Mouse (Mus musculus) fat pad, adult 2 months (tissue): Measurements from ENCODE around the gene Sbk3.
"Not testable (repeated sequence)": the region's sequence is repeated elsewhere in the genome, so short reads cannot be mapped to it uniquely, and the experiment has no call there.

ENCODE experiments used
- DNase-seq: peaks from one replicate; pipeline ENCODE4 v3.0.0-alpha.2; 2011; ENCODE audit warnings: low read depth, low spot score; ENCODE audit errors: extremely low read depth

Gene Sbk3

DNA sequence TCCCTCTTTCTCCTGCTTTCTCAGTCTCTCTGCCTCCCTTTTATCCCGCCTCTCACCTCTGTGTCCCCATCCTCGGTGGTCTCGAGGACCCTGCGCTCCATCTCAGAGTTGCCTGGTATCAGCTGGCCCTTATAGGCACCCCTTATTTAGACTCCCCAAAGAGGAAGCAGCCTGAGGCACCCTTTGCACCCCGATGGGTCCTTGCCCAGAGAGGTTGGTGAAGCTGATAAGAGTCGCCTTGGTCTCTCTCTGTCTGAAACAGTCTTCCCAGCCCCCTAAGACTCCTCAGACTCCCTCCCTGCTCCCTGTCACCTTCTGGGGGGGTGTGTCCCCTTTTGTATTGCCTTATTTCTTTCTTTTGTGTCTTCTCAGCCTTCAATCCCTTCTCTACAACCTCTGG lies at the start of gene Sbk3:
TSS of gene Sbk3 (minus strand) at position 101 of the 400 bp plus-strand sequence.
- no peak for DNase-seq

DNA sequence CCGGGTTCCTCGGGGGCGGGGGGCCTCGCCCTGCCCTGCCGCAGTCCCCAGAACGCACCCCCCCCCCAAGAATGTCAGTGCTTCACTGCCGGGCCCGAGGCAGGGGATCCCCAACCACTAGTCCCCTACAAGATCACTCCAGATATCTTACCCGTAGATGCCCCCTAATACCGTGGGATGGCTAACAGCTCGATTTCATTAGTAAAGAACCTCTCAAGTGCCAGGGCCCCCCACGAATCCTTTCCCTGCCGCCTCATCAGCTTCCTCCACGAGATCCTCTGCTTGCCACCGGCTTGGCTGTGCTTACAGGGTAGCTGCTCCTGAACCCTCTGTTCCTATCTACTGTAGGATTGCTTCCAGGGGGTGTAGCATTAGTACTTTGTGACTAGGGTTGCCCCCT lies 49.7 kb upstream of the Sbk3 start:
- DNase-seq = no peak

DNA sequence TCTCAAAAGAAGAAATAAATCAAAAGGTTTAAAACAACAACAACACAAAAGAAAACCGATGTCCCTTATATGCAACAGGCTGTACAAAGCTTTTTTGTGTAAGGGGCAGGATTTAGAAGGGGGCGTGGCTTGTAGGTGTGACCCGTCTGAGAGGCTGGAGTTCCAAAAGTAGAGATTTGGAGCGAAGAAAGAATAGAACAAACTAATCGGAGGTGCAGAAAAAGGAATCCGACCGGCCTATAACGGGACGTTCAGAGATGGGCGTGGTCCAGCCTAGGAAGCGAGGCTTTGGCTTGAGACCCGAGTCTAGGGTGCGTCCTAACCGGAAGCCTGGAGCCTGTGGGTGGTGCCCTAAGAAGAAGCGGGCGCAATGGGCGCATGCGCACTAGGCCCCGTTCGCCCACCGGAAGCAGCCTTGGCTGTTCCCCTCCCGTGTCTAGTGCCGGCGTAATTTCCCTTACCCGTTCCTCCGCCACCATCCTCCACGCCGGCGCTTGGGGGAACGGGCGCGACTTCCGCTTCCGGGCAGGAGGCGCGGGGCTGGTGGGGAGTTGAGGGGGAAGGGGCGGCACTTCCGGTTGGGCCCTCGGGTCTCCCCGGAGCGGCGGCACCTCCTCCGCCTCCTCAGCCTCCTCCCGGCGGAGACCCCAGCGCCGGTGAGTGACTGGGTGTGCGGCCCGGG lies 49.2 kb upstream of the Sbk3 start, which contains the start of the genes Zfp865 and Ccdc106:
TSS of gene Zfp865 (plus strand) at position 377 of the 682 bp plus-strand sequence.
TSS of gene Ccdc106 (plus strand) at position 554 of the 682 bp plus-strand sequence.
- peak; percentile 74 for DNase-seq

DNA sequence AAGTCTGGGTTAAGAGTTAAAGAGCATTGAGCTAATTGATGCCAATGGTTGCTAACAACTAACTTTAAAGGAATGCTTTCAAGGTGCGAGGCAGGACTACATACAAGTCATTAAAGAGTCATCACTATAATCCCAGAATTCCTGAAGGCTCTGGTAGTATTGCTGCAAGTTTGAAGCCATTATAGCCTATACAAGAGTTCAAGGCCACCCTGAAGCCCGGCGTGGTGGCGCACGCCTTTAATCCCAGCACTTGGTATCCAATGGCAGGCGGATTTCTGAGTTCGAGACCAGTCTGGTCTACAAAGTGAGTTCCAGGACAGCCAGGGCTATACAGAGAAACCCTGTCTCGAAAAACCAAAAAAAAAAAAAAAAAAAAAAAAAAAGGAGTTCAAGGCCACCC lies 48.6 kb upstream of the Sbk3 start:
- DNase-seq = not testable (repeated sequence)

DNA sequence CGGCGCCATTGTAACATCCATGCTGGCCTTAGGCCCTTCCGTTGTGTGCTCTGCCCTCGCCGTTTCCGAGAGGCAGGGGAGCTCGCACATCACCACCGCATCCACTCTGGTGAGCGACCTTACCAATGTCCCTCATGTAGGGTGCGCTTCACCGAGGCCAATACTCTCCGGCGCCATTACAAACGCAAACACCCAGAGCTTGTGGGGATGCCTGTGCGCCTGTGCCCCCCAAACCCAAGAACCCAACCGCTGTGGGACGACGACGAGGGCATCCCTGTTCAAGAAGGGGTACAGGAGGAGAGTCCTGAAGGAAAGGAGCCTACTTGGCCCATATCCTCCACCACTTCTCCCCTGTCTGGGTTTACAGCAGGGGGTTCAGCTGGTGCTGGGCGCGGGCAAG lies 47.0 kb upstream of the Sbk3 start:
- DNase-seq = no peak

DNA sequence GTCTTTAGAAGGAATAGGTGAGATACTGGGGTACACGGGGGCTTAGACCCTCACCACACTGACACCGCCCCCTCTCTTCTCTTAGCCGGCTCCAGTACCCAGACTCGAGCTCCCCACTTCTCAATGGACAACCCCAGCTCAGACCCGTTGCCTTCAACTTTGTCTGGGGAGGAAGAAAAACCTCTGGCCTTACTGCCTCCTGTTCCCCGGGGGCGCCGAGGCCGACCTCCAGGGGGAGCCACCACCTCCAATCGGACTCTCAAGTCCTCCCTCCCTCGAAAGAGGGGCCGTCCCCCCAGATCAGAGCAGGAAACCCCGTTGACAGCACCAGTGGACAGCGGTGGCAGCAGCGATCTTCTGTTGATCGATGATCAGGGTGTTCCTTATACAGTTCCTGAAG lies 46.4 kb upstream of the Sbk3 start:
- no peak for DNase-seq

DNA sequence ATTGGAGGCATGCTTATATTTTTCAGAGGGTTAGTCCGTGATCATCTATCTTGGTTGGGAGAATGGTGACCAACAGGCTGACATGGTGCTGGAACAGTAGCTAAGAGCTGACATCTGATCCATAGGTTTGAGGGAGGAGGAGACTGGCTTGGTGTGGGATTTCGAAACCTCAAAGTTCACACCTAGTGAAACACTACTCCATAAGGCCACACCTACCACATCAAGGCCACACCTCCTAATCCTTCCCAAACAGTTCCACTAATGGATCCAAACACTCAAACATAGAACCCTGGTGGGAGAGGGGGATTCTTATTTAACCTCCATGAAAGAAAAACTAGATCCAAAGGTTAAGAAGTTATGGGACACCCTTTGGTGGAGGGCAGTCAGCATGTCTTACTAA lies 46.0 kb upstream of the Sbk3 start:
- no peak for DNase-seq

DNA sequence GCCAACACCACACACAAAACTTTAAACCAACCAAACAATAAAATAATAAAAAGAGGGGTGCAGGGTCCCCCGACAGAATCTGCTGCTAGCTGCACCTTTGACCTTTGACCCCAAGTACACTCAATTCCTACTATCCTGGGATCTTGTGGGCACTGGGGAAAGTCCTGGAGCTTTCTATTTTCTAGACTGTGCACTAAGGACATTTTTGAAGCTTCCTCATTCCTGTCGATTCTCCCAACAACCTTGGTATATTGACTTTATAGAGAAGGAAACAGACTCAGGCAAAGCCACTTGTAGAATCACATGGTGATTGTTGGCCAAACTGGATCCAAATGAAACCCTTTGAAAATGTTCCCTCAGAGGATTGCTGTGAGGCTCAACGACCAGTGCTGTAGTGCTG lies 45.1 kb upstream of the Sbk3 start:
- DNase-seq = no peak

DNA sequence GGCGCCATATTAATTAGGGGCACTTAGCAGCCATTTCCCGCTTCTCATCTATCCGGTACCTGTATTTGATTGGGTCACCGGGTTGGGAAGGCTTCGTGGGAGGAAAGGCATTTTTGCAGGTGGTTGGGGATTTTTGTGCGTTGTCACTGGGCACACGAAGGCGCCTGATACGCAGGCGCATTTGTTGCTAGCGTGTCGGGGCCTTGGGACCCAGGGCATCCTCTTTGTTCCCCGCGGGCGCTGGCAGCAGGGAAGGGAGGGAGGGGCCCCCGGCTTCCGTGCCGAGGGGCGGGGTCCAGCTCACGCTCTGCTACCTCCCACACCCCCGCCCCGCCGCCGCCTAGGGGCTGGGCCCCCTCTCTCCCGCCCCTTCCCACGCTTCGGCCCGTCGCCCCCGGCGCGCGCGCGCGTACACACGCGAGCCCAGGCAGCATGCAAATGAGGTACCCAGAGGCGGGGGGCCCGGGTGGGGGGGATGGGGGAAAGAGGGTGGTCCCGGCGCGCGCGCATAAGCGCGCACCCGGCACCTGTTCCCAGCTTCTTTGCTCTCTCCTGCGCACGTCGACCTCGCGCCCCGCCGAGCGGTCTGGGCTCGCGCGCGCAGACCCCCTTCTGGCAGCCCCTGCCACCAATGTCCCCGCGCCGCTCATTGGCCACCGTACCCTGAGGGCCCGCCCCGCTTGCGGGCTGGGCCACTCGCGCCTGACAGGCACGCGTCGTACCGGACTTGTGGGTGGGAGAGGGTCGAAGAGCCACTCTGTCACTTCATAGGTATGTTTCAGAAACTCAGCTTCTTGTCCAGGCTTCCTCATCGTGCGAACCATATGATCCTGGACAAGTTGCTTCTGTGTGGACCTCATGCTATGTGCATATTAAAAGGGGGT lies 44.4 kb upstream of the Sbk3 start, which contains the start of gene Gm44973:
TSS of gene Gm44973 (plus strand) at position 379 of the 884 bp plus-strand sequence.
- peak; percentile 80 for DNase-seq

DNA sequence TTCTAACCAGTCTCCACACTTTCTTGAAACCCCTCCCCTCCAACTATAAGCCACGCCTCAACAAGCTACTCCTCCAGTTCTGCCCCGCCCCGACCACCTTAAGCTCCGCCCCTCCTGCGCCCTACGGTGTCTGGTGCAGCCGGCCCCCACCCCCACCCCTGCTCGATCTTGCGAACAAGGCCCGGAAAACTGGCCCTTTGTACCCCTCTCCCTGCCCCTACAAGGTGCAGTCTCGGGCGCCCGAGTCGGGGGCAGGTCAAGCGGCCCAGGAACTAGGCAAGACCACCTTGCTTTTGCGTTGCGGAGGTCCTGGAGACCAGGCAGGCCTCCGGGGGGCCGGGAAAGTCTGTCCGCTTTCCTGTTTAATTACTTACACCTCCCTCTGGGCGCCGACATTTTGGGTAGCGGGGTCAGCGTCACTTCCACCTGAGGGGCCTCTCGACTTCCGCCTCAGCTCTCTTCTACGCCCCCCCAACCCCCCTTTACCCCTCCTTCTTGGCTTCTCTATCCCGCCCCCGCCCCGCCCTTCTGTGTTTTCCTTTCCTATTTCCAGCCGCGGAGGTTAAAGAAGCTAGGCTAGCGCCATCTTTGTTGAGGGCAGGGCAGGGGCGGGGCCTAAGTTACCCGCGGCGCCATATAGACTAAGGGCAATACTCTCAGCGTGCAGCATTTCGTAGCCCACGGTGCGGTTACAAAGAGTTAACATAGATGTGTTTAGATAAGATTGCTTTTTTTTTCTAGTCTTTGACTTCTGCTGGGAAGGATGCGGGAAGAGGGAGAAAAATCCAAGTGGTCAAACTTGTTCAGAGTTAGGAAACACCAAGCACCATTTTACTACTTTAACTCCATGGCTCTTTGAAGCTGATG lies 43.5 kb upstream of the Sbk3 start, which contains the start of the genes Zfp524 and Fiz1:
TSS of gene Zfp524 (plus strand) at position 165 of the 867 bp plus-strand sequence.
TSS of gene Fiz1 (minus strand) at position 447 of the 867 bp plus-strand sequence.
- DNase-seq = peak; percentile 52

DNA sequence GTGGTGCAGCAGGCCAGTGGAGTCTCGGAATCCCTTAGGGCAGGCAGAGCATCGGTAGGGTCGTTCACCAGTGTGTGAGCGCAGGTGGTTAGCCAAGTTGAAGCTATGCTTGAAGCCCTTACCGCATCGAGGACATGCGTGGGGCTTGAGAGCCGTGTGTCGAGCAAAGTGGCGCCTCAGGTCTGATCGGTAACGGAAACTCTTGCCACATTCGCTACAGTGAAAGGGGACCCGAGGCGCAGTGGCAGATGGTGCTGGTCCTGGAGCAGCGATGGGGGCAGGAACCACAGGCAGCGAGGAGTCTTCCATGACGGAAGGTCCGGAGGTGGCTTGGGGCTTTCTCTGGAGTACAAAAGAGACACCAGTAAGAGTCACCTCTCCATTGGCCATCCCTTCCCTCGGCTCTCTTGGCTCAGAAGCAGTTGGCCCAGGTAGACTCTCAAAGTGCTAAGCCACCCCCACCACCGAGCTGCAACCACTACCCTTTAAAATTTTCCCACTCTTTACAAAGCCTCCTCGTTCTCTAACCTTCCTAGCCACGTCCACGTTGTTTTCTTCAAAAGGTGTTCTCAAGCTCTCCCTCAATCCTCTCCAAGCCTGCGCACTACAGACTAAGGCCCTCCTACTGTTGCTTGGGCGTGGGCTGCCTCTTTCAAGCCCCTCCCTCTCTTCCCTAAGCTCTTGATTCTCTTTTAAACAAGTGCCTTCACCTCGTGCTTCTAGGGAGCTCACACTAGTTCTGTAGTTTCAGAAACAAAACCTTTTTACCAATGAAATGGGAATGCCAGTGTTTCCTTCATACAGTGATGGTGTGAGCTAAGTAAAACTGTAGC lies 41.9 kb upstream of the Sbk3 start:
- DNase-seq = no peak

DNA sequence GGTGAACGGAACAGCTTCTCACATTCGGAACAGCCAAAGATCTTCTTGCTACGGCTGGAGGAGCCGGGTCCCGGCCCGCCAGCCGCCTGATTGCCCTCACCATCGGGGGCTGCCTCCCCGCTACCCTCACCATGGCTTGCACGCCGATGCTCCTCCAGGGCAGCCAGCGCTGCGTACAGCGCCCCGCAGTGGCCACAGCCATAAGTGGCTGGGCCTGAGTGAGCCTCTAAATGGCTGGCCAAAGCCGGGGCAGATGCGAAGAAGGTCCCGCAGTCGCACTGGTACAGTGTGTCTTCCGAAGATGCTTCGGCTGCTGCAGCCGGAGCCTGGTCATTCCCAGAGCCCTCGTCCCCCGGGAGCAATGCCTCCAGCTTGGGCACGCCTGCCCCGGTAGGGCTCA lies 37.3 kb upstream of the Sbk3 start:
- DNase-seq = no peak

DNA sequence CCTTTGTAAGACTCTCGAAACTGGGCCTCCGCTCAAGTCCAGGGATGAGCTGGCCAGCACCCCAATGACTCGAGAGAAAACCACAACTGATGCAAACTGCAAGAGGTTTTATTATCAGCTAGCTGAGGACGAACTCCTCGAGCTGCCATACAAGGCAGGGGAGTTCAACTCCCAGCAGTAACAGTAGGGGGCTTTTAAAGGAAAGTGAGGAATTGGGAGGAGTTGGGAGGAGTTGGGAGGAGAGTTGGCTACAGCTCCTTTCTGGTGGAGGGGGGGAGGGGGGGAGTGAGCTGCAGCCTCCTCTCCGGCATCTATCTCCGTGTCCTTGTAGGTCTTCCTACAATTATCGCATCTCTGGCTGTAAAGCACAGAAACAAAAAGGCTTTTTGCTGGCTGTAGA lies 31.9 kb upstream of the Sbk3 start:
- not testable (repeated sequence) for DNase-seq

DNA sequence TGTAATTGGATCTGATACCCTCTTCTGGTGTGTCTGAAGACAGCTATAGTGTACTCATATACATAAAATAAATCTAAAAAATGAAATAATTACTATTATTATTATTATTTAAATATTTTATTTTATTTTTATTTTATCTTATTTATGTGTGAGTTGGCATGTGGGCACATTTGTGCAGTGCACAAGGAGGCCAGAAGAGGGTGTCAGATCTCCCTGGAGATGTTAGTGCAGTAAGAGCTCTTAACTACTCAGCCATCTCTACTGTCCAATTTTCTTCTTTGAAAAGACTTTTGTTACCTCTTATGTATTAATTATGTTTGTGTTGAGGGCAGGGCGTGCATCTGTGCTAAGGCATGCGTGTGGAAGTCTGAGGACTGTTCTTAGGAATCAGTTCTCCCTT lies 28.9 kb upstream of the Sbk3 start:
- DNase-seq = no peak

DNA sequence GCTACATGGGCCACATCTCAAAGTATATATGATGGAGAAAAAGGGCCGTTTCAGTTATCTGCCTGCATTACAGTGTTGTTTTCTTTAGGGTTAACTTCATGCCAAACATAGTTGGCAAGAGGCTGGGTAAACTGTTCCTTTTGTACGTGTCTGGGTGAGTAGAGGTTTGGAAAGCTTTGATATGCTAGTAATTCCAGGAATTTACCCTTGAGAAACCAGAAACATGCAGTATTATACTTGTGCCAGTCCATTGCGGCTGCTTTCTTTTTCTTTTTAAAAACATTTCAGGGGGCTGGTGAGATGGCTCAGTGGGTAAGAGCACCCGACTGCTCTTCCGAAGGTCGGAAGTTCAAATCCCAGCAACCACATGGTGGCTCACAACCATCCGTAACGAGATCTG lies 26.0 kb upstream of the Sbk3 start:
- no peak for DNase-seq

DNA sequence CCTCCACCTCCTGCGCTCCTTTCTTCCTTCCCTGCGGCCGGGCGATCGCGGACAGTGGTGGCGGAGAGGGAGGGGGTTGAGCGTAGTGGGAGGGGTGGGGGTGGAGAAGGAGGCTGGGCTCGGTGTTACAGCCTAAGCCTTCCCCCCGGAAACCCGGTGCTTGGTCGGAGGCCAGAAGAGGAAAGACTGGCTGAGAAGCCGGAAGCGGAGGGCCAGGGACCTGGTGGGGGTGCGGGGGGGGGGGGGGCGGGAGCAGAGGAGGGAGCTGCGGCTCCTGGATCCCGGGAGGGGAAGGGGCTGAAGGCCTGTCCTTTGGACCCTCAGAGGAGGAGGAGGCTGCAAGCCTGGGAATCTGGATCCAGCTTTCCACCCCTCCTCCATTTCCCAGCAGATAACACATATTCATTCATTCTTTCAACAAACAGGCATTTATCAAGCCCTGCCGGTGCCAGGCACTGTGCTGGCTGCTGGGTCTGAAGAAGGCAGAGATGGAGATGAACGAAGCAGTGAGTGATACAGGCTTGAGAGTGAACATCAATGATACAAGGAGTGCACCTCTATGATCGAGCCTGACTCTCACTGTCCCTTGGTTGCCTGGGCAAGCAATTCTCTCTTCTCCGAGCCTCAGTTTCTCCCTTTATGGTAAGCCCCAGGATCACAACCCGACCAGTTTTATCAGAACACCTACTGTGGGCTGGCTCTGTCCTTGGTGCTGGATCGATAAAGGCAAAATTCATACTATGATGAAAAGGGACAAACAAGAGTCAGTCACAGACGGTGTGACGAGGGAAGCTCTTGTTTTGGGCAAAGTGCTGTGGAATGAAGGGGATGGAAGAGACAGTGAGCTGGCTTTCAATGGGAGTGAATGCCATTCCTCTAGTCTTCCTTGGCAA lies 25.3 kb upstream of the Sbk3 start, which contains the start of gene Zfp579:
TSS of gene Zfp579 (minus strand) at position 156 of the 893 bp plus-strand sequence.
- DNase-seq = no peak

DNA sequence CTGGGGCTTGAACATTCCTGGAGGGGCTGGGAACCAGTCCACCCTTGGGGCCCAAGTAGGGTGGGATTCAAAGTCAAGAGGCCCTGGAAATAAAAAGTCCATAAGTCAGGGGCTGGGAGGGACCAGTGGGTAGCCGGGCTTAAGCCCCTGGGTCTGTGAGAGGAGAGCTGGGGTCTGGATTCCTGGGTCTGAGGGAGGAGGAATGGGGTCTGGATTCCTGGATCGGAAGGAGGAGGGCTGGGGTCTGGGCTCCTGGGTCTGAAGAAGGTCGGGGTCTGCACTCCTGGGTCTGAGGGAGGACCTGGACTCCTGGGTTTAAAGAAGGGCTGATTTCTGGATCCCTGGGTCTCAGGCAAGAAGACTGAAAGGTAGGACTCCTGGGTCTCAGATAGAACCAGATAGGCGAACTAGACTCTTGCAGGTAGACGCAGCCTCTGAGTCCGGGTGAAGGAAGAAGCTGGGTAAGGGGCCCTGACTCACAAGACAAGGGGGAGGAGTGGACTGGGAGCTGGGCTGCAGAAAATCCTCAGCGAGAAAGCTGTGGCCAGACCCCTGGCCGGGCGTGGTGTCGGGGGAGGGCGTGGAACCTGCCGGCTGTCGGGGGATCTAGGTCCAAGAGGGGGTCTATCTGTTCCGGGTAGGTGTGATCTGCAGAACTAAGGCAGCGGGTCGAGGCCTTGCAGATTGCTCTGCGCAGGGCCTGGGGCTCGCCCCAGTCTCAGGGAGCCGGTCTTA lies 24.5 kb upstream of the Sbk3 start:
- no peak for DNase-seq
